Mouse (Mus musculus) ES-E14 (cell line): ENCODE measurements around the gene Zfp78. TPM values are rescaled to one million over a fixed set of nuclear protein-coding genes. Genes with fewer than 3 reads are reported as not detected.

Source experiments
- DNase-seq: peaks from one replicate; pipeline ENCODE4 v3.0.0-alpha.2; 2013; ENCODE audit warnings: low read depth, low spot score
- H3K27ac ChIP-seq: 2 replicates; pipeline ENCODE4 v1.5.1; 2012; ENCODE audit warnings: low read depth, mild to moderate bottlenecking, low read length, moderate library complexity, mixed read lengths; ENCODE audit not compliant: poor library complexity, insufficient read depth, severe bottlenecking
- H3K36me3 ChIP-seq: 2 replicates; pipeline ENCODE4 v1.6.1; 2012; ENCODE audit warnings: mild to moderate bottlenecking, low read length, moderate library complexity, mixed read lengths; ENCODE audit not compliant: control insufficient read depth, poor library complexity, insufficient read depth, severe bottlenecking
- H3K4me1 ChIP-seq, 2 experiments: fragments of 150-350 bp in 1 of 2; sonication (generic) in 1 of 2; 2 replicates each; pipeline ENCODE4 v1.6.1; 2012; ENCODE audit warnings: low read length in 2 of 2, mild to moderate bottlenecking in 1 of 2, mixed read lengths in 1 of 2; ENCODE audit not compliant: control insufficient read depth in 2 of 2, insufficient read depth in 2 of 2, poor library complexity in 1 of 2
- H3K4me3 ChIP-seq, 2 experiments: fragments of 150-350 bp in 1 of 2; sonication (generic) in 1 of 2; 2 replicates each; pipeline ENCODE4 v1.5.1; 2012; ENCODE audit warnings: low read length in 2 of 2, low read depth in 1 of 2, mild to moderate bottlenecking in 1 of 2, mixed read lengths in 1 of 2; ENCODE audit not compliant: insufficient read depth in 1 of 2, poor library complexity in 1 of 2, severe bottlenecking in 1 of 2
- H3K9ac ChIP-seq: 2 replicates; pipeline ENCODE4 v1.6.1; 2012; ENCODE audit warnings: low read depth, mild to moderate bottlenecking, low read length, mixed read lengths; ENCODE audit not compliant: poor library complexity, insufficient read depth, severe bottlenecking
- H3K9me3 ChIP-seq: fragments of 150-350 bp; sonication (generic); 2 replicates; pipeline ENCODE4 v1.6.1; 2012; ENCODE audit warnings: low read depth, mild to moderate bottlenecking, low read length; ENCODE audit not compliant: control insufficient read depth, insufficient read depth
- CHD2 ChIP-seq: IDR thresholded peaks from 2 replicates; pipeline ENCODE4 v1.6.1; 2014; ENCODE audit warnings: mild to moderate bottlenecking, low read depth, low read length, inconsistent platforms
- HCFC1 ChIP-seq: IDR thresholded peaks from 2 replicates; pipeline ENCODE4 v1.6.1; 2012; ENCODE audit warnings: low read length, inconsistent platforms, borderline replicate concordance; ENCODE audit not compliant: insufficient read depth
- MAFK ChIP-seq: IDR thresholded peaks from 2 replicates; pipeline ENCODE4 v1.6.1; 2014; ENCODE audit warnings: mild to moderate bottlenecking, low read depth, low read length, inconsistent platforms; ENCODE audit not compliant: insufficient read depth
- ZC3H11A ChIP-seq: IDR thresholded peaks from 2 replicates; pipeline ENCODE4 v1.6.1; 2012; ENCODE audit warnings: low read depth, mild to moderate bottlenecking, inconsistent platforms, low read length, borderline replicate concordance
- ZNF384 ChIP-seq: IDR thresholded peaks from 2 replicates; pipeline ENCODE4 v1.6.1; 2012; ENCODE audit warnings: low read depth, low read length, inconsistent platforms
- in situ Hi-C, 2 experiments: fragments of 600-800 bp; cut with MboI; formaldehyde crosslinking; loops; one replicate each; pipeline ENCODE4 v1.15.1; 2025; ENCODE audit warnings: low sequenced_read_pairs in 2 of 2, inconsistent platforms in 1 of 2; ENCODE audit not compliant: unreplicated experiment in 2 of 2
- total RNA-seq: library from RNA; depleted of rRNA; stranded (reverse); fragments of 300-350 nt; gene quantifications from 2 replicates; pipeline ENCODE4 v1.2.3, GENCODE M21; 2012

Zfp78 gene
- total RNA-seq, 1 experiment, result 1.5 TPM

DNA sequence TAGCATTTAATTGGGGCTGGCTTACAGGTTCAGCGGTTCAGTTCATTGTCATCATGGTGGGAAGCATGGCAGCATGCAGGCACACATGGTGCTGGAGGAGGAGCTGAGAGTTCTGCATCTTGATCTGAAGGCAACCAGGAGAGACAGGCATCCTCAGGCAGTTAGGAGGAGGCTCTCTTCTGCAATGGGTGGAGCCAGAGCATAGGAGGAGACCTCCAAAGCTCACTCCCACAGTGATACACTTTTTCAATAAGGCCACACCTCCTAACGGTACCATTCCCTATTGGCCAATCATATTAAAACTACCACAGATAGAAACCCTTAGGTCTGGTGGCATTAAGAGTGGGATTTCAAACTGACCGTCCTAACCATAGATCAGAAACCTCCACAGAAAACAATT, 6.4 kb downstream of the Zfp78 start:
- Histone ChIP-seq H3K36me3 (no peaks in the 10 kb centered on the region), H3K27ac (no peak overlapping the region), H3K4me3 (no peak overlapping the region), H3K4me1 (peaks cover 2 to 7% of the 10 kb centered on the region in 2 experiments; a peak in 2 of 4 replicates), H3K9ac (no peak overlapping the region), H3K9me3 (no peaks in the 10 kb centered on the region)
- no peak for DNase-seq
- in situ Hi-C loops, result no loop called here
- no peak for TF ChIP-seq MAFK
- TF ChIP-seq ZNF384, result no peak
- no peak for TF ChIP-seq ZC3H11A
- no peak for TF ChIP-seq CHD2
- TF ChIP-seq HCFC1, result no peak

GRCm38 (mm10) chr7:6372993-6373392, 9.9 kb downstream of the Zfp78 start:
- in situ Hi-C loops, result no loop called here
- DNase-seq, result no peak
- no peak for TF ChIP-seq ZNF384
- TF ChIP-seq HCFC1, result no peak
- TF ChIP-seq MAFK, result no peak
- no peak for TF ChIP-seq ZC3H11A
- TF ChIP-seq CHD2, result no peak
- Histone ChIP-seq H3K4me3 (no peak overlapping the region), H3K4me1 (peaks cover 0 to 5% of the 10 kb centered on the region in 2 experiments; a peak in 1 of 4 replicates), H3K9me3 (no peaks in the 10 kb centered on the region), H3K27ac (no peak overlapping the region), H3K9ac (no peak overlapping the region), H3K36me3 (no peaks in the 10 kb centered on the region)

- H3K4me3 ChIP-seq, result no peak overlapping the region
- H3K9me3 ChIP-seq, result no peaks in the 10 kb centered on the region
- no peak overlapping the region for H3K9ac ChIP-seq
- H3K27ac ChIP-seq, result no peak overlapping the region
- no peaks in the 10 kb centered on the region for H3K36me3 ChIP-seq
- in situ Hi-C loops, result no loop called here
- no peak for DNase-seq
- H3K4me1 ChIP-seq, result 0 out of 4 replicates have a peak, but pooled peaks cover 0 to 2% of the 10 kb centered on the region in 2 experiments
- TF ChIP-seq CHD2 (no peak), HCFC1 (no peak), ZC3H11A (no peak), ZNF384 (no peak), MAFK (no peak)
These were observed 15.4 kb downstream of the Zfp78 start for GRCm38 (mm10) chr7:6378441-6378840.

- DNase-seq, result no peak
- Histone ChIP-seq H3K36me3 (no peaks in the 10 kb centered on the region), H3K9me3 (no peaks in the 10 kb centered on the region), H3K27ac (no peak overlapping the region), H3K9ac (no peak overlapping the region), H3K4me3 (no peak overlapping the region), H3K4me1 (0 out of 4 replicates have a peak, but pooled peaks cover 0 to 2% of the 10 kb centered on the region in 2 experiments)
- TF ChIP-seq ZNF384 (no peak), HCFC1 (no peak), ZC3H11A (no peak), MAFK (no peak), CHD2 (no peak)
- in situ Hi-C loops, result no loop called here
These were observed 18.4 kb downstream of the Zfp78 start for GRCm38 (mm10) chr7:6381431-6381830.
